8 mouse cellular contexts compared by ENCODE assay signal in the genomic region with DNA sequence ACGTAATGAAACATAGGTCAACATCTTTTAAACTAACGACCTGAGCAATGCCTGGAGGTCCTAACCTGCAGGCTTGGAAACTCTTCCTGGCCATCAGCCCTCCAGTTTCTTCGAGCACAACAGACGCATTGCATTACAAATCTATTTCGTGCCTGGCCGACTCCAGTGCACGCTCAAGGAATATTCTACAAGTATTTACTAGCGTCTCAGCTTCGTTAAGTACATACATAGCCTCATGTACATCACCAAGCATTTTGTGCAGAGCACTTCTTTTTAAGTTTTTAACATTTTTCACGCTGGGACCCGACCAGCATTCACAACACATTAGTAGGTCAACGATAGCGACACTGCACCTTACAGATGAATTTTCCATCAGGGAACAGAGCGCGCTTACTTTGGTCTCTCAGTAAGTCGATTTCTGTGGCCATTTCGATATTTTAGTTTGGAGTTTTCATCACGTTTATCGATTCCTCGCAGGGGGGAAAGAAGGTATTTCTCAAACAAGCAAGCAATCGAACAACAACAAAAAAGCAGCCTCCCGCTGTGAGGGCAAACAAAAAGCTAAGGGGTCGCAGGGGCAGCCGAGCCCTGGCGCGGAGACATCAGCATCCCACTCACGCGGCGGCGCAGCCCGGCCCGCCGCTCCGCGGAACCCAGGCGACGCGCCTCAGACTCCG. TPM values are rescaled to one million over a fixed set of nuclear protein-coding genes. Genes with fewer than 3 reads are reported as not detected.
DNase-seq lines count a peak whose midpoint lies in the region; ATAC-seq and TF ChIP-seq lines count a peak whose summit lies in the region.

No protein-coding gene starts in this region.

- peaks cover 6% of the 10 kb centered on the region; the same call in 1 of the 2 replicates for H3K4me1 ChIP-seq in lung, embryonic 14.5 days (ENCODE audit: insufficient read depth)
- H3K4me1 ChIP-seq in embryonic facial prominence, embryonic 12.5 days = peaks cover 10% of the 10 kb centered on the region; the same call in 1 of the 2 replicates
- H3K4me1 ChIP-seq in hindbrain, embryonic 13.5 days (replicated peaks) = peaks cover 21% of the 10 kb centered on the region
- peaks cover 19% of the 10 kb centered on the region for H3K4me1 ChIP-seq in midbrain, embryonic 14.5 days (ENCODE audit: control insufficient read depth, insufficient read depth, low read length)

- no peak for TF ChIP-seq CTCF in lung, embryonic 14.5 days (IDR thresholded peaks at IDR 0.05; ENCODE audit: low read depth)

- H3K9ac ChIP-seq in lung, embryonic 14.5 days = peak overlapping the region; percentile 85
- peak overlapping the region; percentile 82 for H3K9ac ChIP-seq in embryonic facial prominence, embryonic 12.5 days
- H3K9ac ChIP-seq in hindbrain, embryonic 13.5 days = peak overlapping the region; percentile 88
- peak overlapping the region; percentile 86 for H3K9ac ChIP-seq in midbrain, embryonic 14.5 days (replicated peaks; ENCODE audit: low read length)

- no peak for ATAC-seq in lung, embryonic 14.5 days (ENCODE audit: insufficient read depth)
- ATAC-seq in embryonic facial prominence, embryonic 12.5 days (ENCODE audit: insufficient number of reproducible peaks, insufficient read depth, low FRiP score, low TSS enrichment) = no peak; the same call in 1 of the 2 replicates
- ATAC-seq in hindbrain, embryonic 13.5 days (ENCODE audit: low FRiP score) = peak; percentile 4; the same call in 1 of the 2 replicates
- peak; percentile 79; the same call in 1 of the 2 replicates for ATAC-seq in midbrain, embryonic 14.5 days (ENCODE audit: low FRiP score, low TSS enrichment)

- H3K4me2 ChIP-seq in lung, embryonic 14.5 days = peak overlapping the region; percentile 82
- H3K4me2 ChIP-seq in embryonic facial prominence, embryonic 12.5 days (replicated peaks) = peak overlapping the region; percentile 55
- peak overlapping the region; percentile 81 for H3K4me2 ChIP-seq in hindbrain, embryonic 13.5 days
- H3K4me2 ChIP-seq in midbrain, embryonic 14.5 days (ENCODE audit: low read length) = peak overlapping the region; percentile 77

- WGBS in lung, embryonic 14.5 days = under 1% methylated on average over 39 of the region's 39 CpGs
- WGBS in embryonic facial prominence, embryonic 12.5 days = under 1% methylated on average over 39 of the region's 39 CpGs
- WGBS in hindbrain, embryonic 13.5 days = under 1% methylated on average over 39 of the region's 39 CpGs
- under 1% methylated on average over 39 of the region's 39 CpGs for WGBS in midbrain, embryonic 14.5 days

- no peaks in the 10 kb centered on the region for H3K27me3 ChIP-seq in lung, embryonic 14.5 days (ENCODE audit: insufficient read depth, low read length)
- H3K27me3 ChIP-seq in embryonic facial prominence, embryonic 12.5 days = no peaks in the 10 kb centered on the region
- H3K27me3 ChIP-seq in hindbrain, embryonic 13.5 days = no peaks in the 10 kb centered on the region
- no peaks in the 10 kb centered on the region for H3K27me3 ChIP-seq in midbrain, embryonic 14.5 days (ENCODE audit: control insufficient read depth, insufficient read depth, low read length)

- H3K27ac ChIP-seq in lung, embryonic 14.5 days (ENCODE audit: low read depth) = peak overlapping the region; percentile 93
- peak overlapping the region; percentile 92 for H3K27ac ChIP-seq in embryonic facial prominence, embryonic 12.5 days
- peak overlapping the region; percentile 97 for H3K27ac ChIP-seq in hindbrain, embryonic 13.5 days
- H3K27ac ChIP-seq in midbrain, embryonic 14.5 days (replicated peaks; ENCODE audit: low read depth, low read length) = peak overlapping the region; percentile 96

- DNase-seq in lung, embryonic 14.5 days = peak; percentile 58
- DNase-seq in lung, postnatal 10 days = no peak
- peak; percentile 51 for DNase-seq in MN1 (ENCODE audit: low spot score)
- peak; percentile 2 to 6 for DNase-seq in left cerebral cortex, adult 18-20 months (ENCODE audit: low spot score in 2 of 2)
- DNase-seq in midbrain, embryonic 14.5 days = peak; percentile 64
- DNase-seq in ovary, postnatal 14 days (ENCODE audit: low spot score) = no peak

- no peaks in the 10 kb centered on the region for H3K9me3 ChIP-seq in lung, embryonic 14.5 days (ENCODE audit: low read depth, low read length)
- no peaks in the 10 kb centered on the region for H3K9me3 ChIP-seq in embryonic facial prominence, embryonic 12.5 days
- no peaks in the 10 kb centered on the region for H3K9me3 ChIP-seq in hindbrain, embryonic 13.5 days
- no peaks in the 10 kb centered on the region for H3K9me3 ChIP-seq in midbrain, embryonic 14.5 days (ENCODE audit: control insufficient read depth, low read length)

- H3K4me3 ChIP-seq in lung, embryonic 14.5 days (ENCODE audit: low read depth, low read length) = peak overlapping the region; percentile 70
- H3K4me3 ChIP-seq in embryonic facial prominence, embryonic 12.5 days = peak overlapping the region; percentile 80
- H3K4me3 ChIP-seq in hindbrain, embryonic 13.5 days = peak overlapping the region; percentile 78
- peak overlapping the region; percentile 81 for H3K4me3 ChIP-seq in midbrain, embryonic 14.5 days (replicated peaks; ENCODE audit: low read depth, low read length)

- H3K36me3 ChIP-seq in lung, embryonic 14.5 days (ENCODE audit: insufficient read depth) = no peaks in the 10 kb centered on the region
- no peaks in the 10 kb centered on the region for H3K36me3 ChIP-seq in embryonic facial prominence, embryonic 12.5 days
- no peaks in the 10 kb centered on the region for H3K36me3 ChIP-seq in hindbrain, embryonic 13.5 days
- H3K36me3 ChIP-seq in midbrain, embryonic 14.5 days (ENCODE audit: control insufficient read depth, insufficient read depth, low read length) = no peaks in the 10 kb centered on the region

RNA-seq across cellular contexts. Expression of gene Sclt1, which starts 0.6 kb away (rescaled TPM):
- polyA plus RNA-seq in lung, embryonic 14.5 days (2014; fragmentation: Nextera tagmentation; extraction: Ambion mirVana) = 21.6 and 22.5 TPM in 2 replicates
- 30.1 and 30.2 TPM in 2 replicates for polyA plus RNA-seq in embryonic facial prominence, embryonic 12.5 days (2016; fragmentation: Nextera tagmentation; extraction: Ambion mirVana)
- polyA plus RNA-seq in hindbrain, embryonic 13.5 days (2015; fragmentation: Nextera tagmentation; extraction: Ambion mirVana) = 21.3 and 22.1 TPM in 2 replicates
- 10 to 100 TPM; 15.8 to 19.3 TPM for total RNA-seq in left cerebral cortex, adult 18-20 months (2021)
- 19.3 and 19.5 TPM in 2 replicates for polyA plus RNA-seq in midbrain, embryonic 14.5 days (2014; fragmentation: Nextera tagmentation; extraction: Ambion mirVana)

RNA-seq across cellular contexts. Expression of gene D3Ertd751e, which starts 0.7 kb away (rescaled TPM):
- polyA plus RNA-seq in lung, embryonic 14.5 days (2014; fragmentation: Nextera tagmentation; extraction: Ambion mirVana) = 17.0 and 18.4 TPM in 2 replicates
- 17.5 and 18.7 TPM in 2 replicates for polyA plus RNA-seq in embryonic facial prominence, embryonic 12.5 days (2016; fragmentation: Nextera tagmentation; extraction: Ambion mirVana)
- polyA plus RNA-seq in hindbrain, embryonic 13.5 days (2015; fragmentation: Nextera tagmentation; extraction: Ambion mirVana) = 12.1 and 12.2 TPM in 2 replicates
- 10 to 100 TPM; 10.8 to 12.5 TPM for total RNA-seq in left cerebral cortex, adult 18-20 months (2021)
- polyA plus RNA-seq in midbrain, embryonic 14.5 days (2014; fragmentation: Nextera tagmentation; extraction: Ambion mirVana) = 7.9 and 11.3 TPM in 2 replicates

Comparison
In these comparisons a context has a peak if more than half of its experiments do, and no peak if none do; other contexts are left out.
1. DNase-seq: peak in lung, embryonic 14.5 days (single experiment), MN1 (single experiment), left cerebral cortex, adult 18-20 months (2 of 2) and midbrain, embryonic 14.5 days (single experiment); none in lung, postnatal 10 days (single experiment) and ovary, postnatal 14 days (single experiment).
2. ATAC-seq: peak in hindbrain, embryonic 13.5 days (single experiment) and midbrain, embryonic 14.5 days (single experiment); none in lung, embryonic 14.5 days (single experiment) and embryonic facial prominence, embryonic 12.5 days (single experiment).
3. Peak in every context shown above with its lines, with median percentiles within 50 percentile points of each other: H3K27ac ChIP-seq, H3K4me2 ChIP-seq, H3K4me3 ChIP-seq and H3K9ac ChIP-seq.